Mouse (Mus musculus): ENCODE data around the gene Babam1.

Babam1 gene

DNA sequence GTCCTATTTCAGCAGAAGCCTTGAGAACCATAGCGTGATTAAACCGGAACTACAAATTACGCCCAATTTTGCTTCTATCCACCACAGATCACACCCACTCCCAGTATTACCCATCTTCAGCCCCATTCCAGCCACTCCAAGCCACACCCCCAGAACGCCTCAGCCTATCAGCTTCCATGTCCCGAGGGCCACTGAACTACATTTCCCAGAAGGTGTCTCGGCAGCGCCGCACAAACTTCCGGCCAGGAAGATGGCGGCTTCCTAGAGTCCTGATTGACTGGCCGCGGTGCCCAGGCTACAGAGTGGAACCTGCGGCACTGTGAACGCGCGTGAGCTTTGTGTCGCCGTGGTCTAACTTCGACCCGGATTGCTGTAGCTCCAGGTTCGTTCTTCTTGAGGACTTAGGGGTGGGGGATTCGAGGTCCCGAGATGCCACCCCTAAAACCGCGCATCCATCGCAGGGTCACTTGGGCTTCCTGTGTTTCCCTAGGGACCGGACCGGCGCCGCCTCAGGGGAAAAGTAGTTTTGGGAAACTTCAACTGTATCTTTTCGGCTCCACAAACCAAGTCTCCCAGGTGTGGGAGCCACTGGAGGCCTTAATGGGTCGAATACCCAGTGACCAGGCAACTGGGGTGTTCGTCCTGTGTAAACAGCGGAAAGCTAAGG lies at the start of gene Babam1:
TSS of gene Babam1 (plus strand) at position 223 of the 667 bp plus-strand sequence.
- peak; percentile 92 to 94 for DNase-seq (ENCODE audit: low spot score in 2 of 2)

DNA sequence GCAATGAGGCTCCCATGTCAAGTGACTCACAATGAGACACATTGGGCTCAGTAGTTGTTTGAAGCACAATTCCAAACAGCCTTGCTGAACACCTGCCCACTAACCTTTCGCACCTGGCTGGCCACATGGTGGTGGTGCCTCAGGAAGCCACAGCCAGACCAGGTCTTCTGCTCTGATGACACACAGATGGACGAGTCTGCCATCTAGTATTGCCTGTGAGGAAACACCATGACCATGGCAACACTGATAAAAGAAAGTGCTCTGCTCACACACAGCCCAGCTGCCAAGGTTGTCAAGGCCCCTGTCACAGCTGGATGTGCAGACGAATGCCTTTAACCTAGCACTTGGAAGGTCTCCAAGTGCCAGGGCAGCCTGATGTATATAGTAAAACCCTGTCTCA lies 45.5 kb upstream of the Babam1 start:
- no peak for DNase-seq (ENCODE audit: low spot score in 2 of 2)

DNA sequence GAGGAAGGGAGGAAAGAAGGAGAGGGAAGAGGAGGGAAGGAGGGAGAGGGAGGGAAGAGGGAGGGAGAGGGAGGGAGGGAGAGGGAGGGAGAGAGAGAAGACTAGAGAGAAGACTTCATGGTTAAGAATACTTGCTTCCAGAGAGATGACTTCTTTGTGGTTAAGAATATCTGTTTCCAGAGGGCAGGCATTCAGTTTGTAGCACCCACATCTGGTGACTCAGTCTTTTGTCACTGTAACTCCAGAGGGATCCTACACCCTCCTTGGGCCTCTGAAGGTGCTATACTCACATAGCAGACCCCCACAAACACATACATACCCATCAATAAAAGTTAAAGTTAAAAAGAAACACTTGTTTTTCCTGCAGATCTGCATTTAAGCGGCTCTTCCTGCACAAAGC lies 45.1 kb upstream of the Babam1 start:
- DNase-seq (ENCODE audit: low spot score in 2 of 2) = no peak

DNA sequence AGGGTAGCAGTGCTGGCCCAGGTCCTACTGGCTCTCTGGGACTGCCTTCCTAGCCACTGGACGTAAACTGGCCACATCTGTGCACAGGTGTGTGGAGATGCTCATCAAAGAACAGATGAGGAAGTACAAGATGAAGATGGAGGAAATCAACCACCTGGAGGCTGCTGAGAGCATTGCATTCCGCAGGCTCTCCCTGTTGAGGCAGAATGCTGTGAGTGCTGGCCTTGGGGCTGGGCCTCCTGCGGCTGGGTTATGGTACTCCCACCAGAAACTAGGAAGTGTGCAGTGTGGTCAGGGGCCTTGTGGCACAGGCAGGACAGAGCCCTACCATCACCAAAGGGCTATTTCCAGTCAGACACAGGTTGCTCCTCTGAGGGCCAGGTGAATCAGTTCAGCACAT lies 38.6 kb upstream of the Babam1 start:
- DNase-seq (ENCODE audit: low spot score in 2 of 2) = no peak

DNA sequence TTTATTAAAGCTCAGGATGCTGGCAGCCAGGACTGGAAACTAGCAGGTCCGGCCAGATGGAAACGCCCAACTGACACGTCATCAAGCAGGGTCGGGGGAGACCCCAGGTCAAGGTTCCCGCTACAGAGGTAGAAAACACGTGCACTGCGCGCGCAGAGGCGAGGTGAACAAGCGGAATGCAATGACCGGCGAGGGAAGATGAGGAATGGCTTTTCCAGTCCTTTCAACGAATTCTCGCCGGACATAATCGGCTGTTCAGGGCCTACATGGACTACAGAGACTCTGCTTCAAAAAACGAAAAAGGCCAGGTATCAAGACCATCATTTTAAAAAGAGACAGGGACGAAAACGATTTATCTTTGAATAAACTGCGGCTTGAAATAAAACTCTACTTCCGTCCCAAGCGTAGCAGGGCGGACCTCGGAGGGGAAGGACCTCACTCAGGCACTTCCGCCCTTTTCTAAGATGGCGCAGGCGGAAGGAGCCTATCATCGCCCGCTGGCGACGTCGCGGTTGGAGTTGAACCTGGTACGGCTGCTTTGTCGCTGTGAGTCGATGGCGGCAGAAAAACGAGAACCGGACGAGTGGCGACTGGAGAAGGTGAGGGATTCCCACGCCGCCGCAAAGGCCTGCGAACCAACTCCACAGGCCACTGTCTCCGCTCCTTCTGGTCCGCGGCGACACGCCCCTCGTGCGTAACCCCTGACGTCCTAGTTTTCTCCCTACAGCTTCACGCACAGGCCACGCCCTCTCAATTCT lies 29.7 kb upstream of the Babam1 start, which contains the start of gene Use1:
TSS of gene Use1 (plus strand) at position 78 of the 758 bp plus-strand sequence.
- DNase-seq (ENCODE audit: low spot score in 2 of 2) = peak; percentile 91 to 92

DNA sequence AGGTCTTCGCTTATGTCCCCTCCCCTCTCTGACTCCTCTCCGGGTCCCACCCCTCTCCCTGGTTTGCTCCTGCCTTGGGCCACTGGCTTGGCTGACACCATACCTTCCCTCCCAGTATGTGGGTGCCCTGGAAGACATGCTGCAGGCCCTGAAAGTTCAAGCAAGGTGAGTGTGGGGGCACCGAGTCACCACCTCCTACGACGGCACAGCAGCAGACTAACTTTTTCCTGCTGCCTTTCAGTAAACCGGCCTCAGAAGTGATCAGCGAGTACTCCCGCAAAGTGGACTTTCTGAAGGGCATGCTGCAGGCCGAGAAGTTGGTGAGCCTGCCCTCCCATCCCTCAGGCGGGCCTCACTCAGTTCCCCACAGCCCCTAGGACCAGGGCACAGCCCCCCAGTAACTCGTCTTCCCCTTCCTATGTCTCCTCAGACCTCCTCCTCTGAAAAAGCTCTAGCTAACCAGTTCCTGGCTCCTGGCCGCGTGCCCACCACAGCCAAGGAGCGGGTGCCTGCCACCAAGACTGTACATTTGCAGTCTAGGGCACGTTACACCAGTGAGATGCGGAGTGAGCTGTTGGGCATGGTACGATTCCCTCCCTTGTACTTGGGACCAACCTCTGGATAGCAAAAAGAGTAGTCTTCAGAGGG lies 29.0 kb upstream of the Babam1 start:
- DNase-seq (ENCODE audit: low spot score in 2 of 2) = no peak

DNA sequence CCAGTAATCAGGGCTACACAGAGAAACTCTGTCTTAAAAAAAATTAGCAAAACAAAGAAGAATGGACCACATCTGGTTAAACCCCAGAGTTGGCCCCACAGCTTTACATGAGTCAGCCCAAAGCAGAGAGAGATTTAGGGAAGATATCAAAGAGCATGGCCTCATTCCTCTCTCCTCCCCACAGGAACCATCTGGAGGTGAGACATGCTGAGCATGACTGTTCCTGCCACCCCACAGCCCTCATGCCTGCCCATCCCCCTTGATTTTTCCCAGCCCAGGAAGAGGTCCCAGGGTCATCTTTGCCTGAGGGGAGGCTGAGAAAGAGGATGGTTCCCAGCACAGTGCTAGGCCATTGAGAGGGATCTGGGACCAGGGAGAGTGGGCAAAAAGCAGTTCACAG lies 28.3 kb upstream of the Babam1 start:
- no peak for DNase-seq (ENCODE audit: low spot score in 2 of 2)

DNA sequence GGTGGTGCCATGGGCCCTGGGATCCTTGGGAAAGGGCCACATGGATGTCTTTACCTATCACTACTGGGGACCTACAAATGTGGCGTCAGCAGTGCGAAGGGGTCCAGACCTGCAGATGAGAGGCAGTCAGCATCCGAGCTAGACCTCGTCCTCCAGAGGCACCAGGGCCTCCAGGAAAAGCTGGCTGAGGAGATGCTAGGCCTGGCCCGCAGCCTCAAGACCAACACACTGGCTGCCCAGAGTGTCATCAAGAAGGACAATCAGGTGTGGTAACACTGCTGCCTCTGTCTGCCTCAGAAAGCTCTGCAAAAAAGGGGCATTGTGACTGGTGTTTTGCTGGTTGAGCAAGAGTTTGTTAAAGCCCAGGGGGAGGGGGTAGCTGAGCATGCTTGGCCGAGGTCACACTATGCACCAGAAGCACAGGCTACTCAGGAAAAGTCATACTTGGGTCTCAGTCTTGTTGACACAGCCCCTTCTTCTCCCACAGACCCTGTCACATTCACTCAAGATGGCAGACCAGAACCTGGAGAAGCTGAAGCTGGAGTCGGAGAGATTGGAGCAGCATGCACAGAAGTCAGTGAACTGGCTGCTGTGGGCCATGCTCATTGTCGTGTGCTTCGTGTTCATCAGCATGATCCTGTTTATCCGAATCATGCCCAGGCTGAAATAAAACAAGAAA lies 27.5 kb upstream of the Babam1 start:
- no peak for DNase-seq (ENCODE audit: low spot score in 2 of 2)

DNA sequence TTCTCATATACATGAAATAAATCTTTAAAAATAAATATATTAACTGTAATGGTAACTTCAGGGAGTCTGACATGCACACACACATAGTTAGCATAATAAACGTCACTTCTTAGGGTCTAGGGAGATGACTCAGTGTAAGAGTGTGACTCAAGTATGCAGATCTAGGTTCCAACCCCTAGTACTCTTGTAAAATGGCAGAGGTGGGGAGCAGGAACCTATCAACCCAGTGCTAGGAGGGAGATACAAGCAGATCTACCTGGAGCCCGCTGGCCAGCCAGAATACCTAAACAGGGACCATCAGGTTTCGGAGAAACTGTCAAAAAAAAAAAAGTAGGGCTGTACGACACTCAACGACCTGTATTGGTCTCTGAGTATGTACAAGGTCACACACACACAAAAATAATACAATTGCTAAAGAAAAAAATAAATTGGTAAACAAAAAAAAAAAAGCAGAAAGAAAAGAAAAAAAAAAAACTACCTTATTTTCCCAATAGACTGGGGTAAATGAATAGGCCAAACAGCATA lies 25.9 kb upstream of the Babam1 start:
- no peak for DNase-seq (ENCODE audit: low spot score in 2 of 2)

DNA sequence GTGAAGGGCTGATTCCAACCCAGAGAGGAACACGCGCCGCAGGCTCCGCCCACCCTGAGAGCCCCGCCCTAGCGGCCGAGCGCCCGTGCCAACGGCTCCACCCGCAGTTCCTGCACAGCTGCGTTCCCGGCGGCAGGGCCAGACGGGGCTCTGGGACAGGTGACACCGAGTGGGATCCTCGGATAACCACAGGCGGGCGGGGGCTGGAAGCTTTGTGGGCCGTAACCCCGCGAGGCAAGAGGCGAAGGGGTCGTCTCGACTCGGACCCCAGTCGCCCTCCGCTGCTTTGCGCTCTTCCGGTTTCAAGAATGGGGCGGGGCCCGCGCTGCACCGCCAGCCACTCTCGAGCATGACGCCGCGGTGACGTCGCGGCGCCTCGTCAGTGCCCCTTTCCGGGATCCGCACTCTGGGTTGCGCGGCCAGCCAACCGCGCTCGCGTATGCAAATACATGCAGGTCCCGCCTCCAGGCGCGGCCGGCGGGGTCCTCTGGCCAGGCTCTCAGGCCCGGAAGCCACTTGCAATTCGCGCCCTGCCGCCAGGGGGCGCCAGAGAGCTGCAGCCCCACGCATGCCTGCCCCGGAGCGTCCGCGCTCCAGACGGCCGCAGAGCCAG lies 25.3 kb upstream of the Babam1 start, which contains the start of gene Ocel1:
TSS of gene Ocel1 (plus strand) at position 63 of the 613 bp plus-strand sequence.
- DNase-seq (ENCODE audit: low spot score in 2 of 2) = peak; percentile 99

DNA sequence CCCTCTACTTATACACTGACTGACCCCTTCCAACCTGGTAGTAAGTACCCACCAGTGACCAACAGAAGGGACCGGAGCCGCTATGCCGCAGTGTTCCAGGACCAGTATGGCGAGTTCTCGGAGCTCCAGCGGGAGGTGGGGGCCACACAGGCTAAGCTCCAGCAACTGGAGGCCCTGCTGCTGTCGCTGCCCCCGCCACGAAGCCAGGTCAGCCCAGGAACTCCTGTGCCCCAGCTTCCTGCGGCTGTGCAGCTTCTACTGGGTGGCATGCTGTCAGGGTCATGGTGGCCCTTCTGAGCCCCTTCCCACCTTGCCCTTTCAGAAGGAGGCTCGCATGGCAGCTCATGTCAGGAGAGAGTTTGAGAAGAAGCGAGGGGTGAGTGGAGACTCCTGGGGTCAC lies 24.2 kb upstream of the Babam1 start:
- DNase-seq (ENCODE audit: low spot score in 2 of 2) = no peak

DNA sequence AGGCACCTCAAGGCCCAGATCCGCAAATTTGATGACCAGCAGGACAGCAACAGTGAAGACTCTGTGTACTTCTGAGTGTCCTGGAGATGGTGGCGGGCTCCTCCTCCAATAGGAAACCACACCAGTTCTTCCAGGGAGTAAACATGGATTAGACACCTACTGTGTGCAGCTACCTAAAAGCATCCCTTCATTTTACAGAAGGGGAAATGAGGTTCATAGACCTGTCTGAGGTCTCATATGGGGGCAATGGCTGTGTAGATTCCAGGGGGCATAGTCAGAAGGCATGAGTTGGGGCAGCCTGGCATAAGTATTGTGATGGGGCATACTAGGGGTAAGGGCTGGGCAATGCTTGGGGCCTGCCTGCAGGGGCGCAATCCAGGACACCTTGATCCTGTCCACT lies 23.7 kb upstream of the Babam1 start:
- DNase-seq (ENCODE audit: low spot score in 2 of 2) = no peak

DNA sequence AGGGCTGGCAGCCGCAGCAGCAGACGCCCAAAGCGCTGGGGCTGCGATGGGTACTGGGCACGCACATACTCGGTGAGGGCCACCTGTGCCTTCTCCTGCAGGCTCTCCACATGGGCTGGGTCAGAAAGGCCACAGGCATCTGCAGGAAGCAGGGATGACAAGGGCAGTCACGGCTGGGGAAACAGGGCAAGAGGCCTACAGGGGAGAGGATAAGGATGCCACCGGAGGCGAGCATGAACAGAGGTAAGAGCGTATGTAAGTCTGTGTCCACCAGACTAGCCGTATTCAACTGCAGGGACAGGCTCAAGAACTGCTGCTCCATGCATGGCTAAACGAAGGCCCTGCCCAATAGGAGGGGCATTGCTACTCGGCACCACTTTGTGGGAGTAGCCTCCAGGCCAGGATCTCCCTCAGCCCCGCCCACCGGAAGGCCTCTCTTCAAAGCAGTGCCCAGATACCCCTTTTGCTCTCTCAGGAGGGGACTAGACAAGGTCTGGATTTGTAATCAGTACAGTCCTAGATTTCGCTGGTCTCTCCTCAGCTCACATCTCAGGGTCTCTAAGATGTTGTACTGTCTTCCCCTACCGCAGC lies 21.9 kb upstream of the Babam1 start:
- DNase-seq (ENCODE audit: low spot score in 2 of 2) = peak; percentile 26 to 29

DNA sequence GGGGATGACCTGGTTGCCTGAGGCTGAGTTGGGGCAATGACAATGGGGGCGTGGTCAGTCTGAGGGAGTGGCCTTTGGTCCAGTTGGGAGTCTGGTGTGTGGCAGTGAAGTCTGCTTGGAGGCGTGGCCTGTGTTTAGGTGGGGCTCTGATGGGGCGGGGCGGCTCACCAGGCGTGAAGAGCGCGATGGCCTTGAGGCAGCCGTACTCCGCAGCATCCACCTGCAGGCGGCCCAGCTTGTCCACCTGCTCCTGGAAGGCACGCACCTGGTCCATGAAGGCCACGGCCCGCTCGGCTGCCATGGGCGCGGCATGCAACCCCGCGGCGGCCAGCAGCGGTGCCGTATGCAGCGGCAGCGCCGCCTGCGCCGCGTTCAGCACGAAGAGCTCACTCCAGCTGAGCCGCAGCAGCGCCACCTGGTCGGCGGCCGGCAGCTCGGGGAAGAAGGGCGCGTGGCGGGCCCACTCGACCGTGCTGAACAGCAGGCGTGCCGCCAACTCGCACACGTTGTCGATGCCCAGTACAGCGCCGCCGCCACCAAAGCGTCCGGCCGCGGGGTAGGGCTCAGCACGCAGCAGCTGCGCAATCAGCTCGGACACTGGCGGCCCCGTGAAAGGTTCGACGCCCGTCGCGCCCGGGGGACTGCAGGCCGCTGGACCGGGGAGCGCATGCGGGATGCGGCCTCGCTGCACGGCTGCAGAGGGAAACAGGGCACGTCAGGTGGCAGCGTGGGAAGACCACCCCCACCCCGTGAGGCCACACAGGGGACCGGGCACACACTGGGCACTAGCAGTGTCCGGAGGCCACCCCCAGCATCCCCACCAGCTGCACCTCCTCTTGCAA lies 20.9 kb upstream of the Babam1 start:
- DNase-seq (ENCODE audit: low spot score in 2 of 2) = peak; percentile 63 to 69

DNA sequence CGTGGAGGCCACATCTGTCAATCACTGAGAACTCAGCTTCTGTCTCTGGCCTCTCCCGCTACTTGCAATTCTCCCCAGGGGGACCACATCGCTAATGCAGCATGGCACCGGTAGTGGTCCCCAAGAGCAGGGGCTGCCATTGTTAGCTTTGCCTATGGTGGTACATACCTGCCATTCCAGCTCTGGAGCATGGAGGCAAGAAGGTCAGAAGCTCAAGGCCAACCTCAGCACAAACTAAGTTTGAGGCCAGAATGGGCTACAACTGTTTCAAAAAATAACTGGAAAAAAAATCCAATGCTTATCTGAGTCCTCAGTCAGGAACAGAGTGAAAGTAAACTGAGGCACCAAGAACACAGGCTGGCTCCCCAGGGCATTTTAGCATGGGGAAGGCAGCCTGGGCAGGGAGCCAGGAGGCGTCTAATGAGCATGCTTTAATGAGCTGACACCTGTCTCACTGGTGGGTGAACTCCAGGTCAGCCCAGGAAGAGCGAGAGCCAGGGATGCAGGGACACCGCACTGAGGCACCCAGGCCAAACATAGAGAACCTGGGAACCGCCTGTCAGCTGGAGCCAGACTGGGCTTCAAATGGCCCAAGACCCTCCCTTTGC lies 20.1 kb upstream of the Babam1 start:
- DNase-seq (ENCODE audit: low spot score in 2 of 2) = no peak

DNA sequence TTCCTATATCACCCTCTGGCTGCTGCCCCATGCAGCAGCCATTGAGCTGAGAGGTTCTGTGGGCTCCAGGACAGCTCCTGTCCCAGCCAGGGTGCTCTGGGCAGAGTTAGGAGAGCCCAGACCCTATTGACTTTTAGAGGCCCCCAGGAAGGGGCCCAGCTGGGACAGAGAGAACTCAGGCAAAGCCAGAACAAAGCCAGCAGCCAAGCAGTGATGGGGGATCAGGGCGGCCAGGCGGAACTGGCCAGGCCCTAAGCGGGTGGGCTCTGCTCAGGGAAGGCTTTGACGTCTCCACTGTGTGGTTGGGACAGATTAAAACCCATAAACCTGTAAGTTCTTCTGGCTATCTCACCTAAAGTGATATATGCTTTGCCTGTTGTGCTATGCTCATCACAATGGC lies 17.7 kb upstream of the Babam1 start:
- DNase-seq (ENCODE audit: low spot score in 2 of 2) = no peak

DNA sequence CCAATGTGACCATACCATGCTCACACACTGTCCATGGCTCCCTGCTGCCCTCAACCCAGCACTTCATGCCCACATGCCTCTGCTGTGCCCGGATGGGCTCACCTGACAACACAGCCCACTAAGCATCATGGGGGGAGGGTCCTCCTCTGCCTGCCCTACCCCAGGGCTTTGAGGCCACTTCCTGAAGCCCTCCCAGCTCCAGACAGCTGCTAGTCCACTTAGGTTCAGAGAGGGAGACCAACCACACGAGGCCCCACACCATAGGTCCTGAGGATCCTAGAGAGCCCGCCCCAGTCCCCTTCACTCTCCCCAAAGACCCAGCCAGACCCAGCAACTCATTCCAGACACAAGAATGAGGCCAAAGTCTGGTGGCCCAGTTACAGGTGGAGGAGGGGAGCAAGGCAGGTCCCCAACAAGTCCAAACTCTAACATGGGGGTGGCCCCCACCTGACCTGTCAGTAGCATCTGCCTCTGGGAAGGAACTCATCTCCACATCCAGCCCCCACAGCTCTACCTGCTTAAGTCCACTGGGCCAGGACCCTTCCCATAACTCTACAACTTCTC lies 17.1 kb upstream of the Babam1 start:
- DNase-seq (ENCODE audit: low spot score in 2 of 2) = no peak

DNA sequence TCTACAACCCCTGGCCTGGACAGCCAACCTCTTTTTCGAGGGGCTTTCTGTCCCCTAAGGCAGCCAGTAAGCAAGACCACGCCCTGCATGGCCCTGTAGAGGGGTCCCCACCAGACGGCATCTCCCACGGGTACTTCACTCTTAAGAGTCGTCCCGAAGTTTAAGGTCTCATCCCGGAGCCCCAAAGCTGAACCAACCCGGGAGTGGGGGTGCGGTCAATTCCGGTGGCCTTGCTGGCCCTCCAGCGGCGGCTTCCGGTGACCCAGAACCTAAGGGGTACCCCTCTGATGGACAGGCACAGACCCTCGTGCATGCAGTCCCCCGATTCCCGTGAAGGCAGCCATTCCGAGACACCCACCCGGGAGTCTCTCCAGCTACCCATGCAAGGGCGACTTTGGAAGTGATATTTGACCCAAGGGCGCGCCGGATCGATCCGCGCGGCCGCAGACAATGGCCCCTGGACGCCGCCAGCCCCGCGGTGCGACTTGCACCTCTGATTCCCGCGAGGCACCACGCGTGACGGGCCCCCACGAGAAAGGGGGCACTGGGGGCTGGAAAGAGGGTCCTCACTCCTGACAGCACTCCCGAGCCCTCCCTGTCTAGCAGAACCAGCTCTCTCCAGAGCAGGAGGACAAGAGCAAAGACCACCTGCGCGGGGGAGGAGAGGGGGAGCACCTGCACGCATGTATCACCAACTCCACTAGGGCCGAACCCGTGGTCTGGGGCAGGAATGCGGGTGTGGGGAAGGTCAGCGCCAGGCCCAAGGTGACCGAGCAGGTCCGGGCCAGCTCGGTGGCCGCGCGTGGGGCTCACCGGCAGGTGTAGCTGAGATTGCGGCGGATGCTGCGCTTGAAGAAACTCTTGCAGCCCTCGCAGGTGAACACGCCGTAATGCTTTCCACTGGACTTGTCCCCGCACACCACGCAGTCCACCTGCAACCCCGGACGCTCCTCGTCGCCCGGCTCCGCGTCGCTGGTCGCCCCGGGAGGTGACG lies 16.2 kb upstream of the Babam1 start:
- DNase-seq (ENCODE audit: low spot score in 2 of 2) = no peak
